Mouse (Mus musculus) limb, embryonic 14.5 days (tissue): Measurements from ENCODE around the gene Tldc2. TPM values are rescaled to one million over a fixed set of nuclear protein-coding genes. Genes with fewer than 3 reads are reported as not detected.
A peak's percentile ranks its signal among the peaks of the same experiment; 100 is the strongest.

Experiments used
- ATAC-seq: fragments of 200-750 bp; cut with Nextera tagmentation; 2 replicates; pipeline ENCODE4 v1.8.0; 2017; ENCODE audit warnings: low read depth, moderate number of reproducible peaks, moderate TSS enrichment; ENCODE audit not compliant: low FRiP score
- DNase-seq: peaks from one replicate; pipeline ENCODE4 v3.0.0-alpha.2; 2015; ENCODE audit warnings: low spot score
- H3K27ac ChIP-seq: fragments of 300-500 bp; sonication (generic); replicated peaks from 2 replicates; pipeline ENCODE4 v1.5.1; 2014; ENCODE audit warnings: low read depth, mild to moderate bottlenecking, low read length, moderate library complexity, mixed read lengths
- H3K27me3 ChIP-seq: fragments of 300-500 bp; sonication (generic); 2 replicates; pipeline ENCODE4 v1.6.1; 2014; ENCODE audit warnings: low read length, mixed read lengths; ENCODE audit not compliant: control insufficient read depth, insufficient read depth
- H3K36me3 ChIP-seq: fragments of 300-500 bp; sonication (generic); 2 replicates; pipeline ENCODE4 v1.6.1; 2014; ENCODE audit warnings: mild to moderate bottlenecking, low read length, moderate library complexity, mixed read lengths; ENCODE audit not compliant: control insufficient read depth, insufficient read depth
- H3K4me1 ChIP-seq: fragments of 300-500 bp; sonication (generic); 2 replicates; pipeline ENCODE4 v1.6.1; 2014; ENCODE audit warnings: antibody characterized with exemption, low read length, mixed read lengths; ENCODE audit not compliant: control insufficient read depth, insufficient read depth
- H3K4me2 ChIP-seq: fragments of 300-500 bp; sonication (generic); replicated peaks from 2 replicates; pipeline ENCODE4 v1.6.1; 2014; ENCODE audit warnings: low read depth, mild to moderate bottlenecking, low read length, moderate library complexity; ENCODE audit not compliant: severe bottlenecking
- H3K4me3 ChIP-seq: fragments of 300-500 bp; sonication (generic); replicated peaks from 2 replicates; pipeline ENCODE4 v1.5.1; 2014; ENCODE audit warnings: low read length
- H3K9ac ChIP-seq: fragments of 300-500 bp; sonication (generic); 2 replicates; pipeline ENCODE4 v1.6.1; 2014; ENCODE audit warnings: mild to moderate bottlenecking, low read depth, low read length, moderate library complexity; ENCODE audit not compliant: severe bottlenecking
- H3K9me3 ChIP-seq: fragments of 300-500 bp; sonication (generic); 2 replicates; pipeline ENCODE4 v1.6.1; 2016; ENCODE audit warnings: low read length; ENCODE audit not compliant: control insufficient read depth
- POLR2A ChIP-seq: fragments of 200-500 bp; IDR thresholded peaks from 2 replicates; pipeline ENCODE4 v1.8.0; 2012; ENCODE audit warnings: inconsistent platforms, mild to moderate bottlenecking, moderate library complexity, borderline replicate concordance; ENCODE audit not compliant: insufficient read depth, insufficient read length; ENCODE audit errors: extremely low read depth
- WGBS: fragments of 180-500 bp; shearing (Covaris S2); extraction: QIAGEN DNeasy Blood & Tissue Kit; methylation state at CpG from one replicate; pipeline ENCODE4 v1.1.7; 2014; 5-methylcytosine and 5-hydroxymethylcytosine counted together
- polyA plus RNA-seq, 2 experiments: library from polyadenylated mRNA; depleted of rRNA in 1 of 2; stranded (reverse) in 1 of 2; unstranded in 1 of 2; fragments of >200 nt; fragmentation: Nextera tagmentation in 1 of 2; extraction: Ambion mirVana in 1 of 2; gene quantifications; 2 replicates each; pipeline versions ENCODE4 v1.2.1 to v1.2.3; 2012 to 2014

The Tldc2 gene
- polyA plus RNA-seq, 2 experiments: not detected

DNA sequence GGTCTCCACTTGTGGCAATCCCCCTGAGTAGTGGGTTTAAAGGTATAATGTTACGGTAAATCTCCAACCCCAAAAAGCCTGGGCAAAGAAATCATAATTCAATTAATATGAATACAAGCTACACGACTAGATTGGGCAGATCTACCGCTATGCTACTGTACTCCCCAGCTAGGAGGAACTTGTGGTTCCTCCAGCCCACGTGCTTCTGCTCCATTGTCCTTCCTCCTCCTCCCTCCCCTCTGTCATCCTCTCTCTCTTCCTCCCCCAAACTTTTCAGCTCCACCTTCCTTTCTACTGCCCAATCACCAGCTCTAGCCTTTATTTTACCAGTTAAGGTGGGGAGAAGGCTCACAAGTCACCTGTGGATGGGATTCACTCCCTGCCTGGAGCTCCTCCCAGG is 21.4 kb downstream of the Tldc2 start:
- 88% methylated on average over 4 of the region's 4 CpGs for WGBS
- Histone ChIP-seq H3K27me3 (no peaks in the 10 kb centered on the region), H3K9me3 (no peaks in the 10 kb centered on the region), H3K4me1 (no peaks in the 10 kb centered on the region), H3K27ac (no peak overlapping the region), H3K4me3 (no peak overlapping the region), H3K36me3 (peaks cover 54% of the 10 kb centered on the region), H3K4me2 (no peak overlapping the region), H3K9ac (no peak overlapping the region)
- DNase-seq: no peak
- no peak for ATAC-seq
- no peak for TF ChIP-seq POLR2A

DNA sequence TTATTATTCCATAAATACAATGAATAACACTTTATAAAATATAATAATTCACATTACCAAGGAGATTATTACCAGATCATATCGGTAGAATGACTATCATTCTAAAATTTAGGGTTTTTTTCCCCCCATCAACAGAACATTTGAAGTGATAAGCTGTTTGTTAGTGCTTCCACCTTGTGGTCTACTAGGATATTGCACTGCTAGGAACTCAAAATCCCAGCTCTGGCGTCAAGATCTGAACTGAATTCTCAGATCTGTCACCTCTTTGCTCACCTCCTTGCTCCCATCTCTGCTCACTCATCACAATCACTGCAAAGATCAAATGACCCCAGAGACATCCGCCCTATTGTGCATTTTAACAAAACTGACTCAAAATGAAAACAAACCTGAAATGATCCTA is 30.1 kb downstream of the Tldc2 start:
- Histone ChIP-seq H3K9me3 (no peaks in the 10 kb centered on the region), H3K4me2 (no peak overlapping the region), H3K9ac (no peak overlapping the region), H3K36me3 (peaks cover 53% of the 10 kb centered on the region), H3K27me3 (no peaks in the 10 kb centered on the region), H3K4me3 (no peak overlapping the region), H3K4me1 (no peaks in the 10 kb centered on the region), H3K27ac (no peak overlapping the region)
- WGBS: 18% methylated on average over 3 of the region's 3 CpGs
- TF ChIP-seq POLR2A: no peak
- ATAC-seq (no peak), DNase-seq (peak; percentile 52)

GRCm38 (mm10) chr2:157118556-157118955 is 31.7 kb downstream of the Tldc2 start:
- H3K9me3 ChIP-seq: no peaks in the 10 kb centered on the region
- H3K4me1 ChIP-seq: no peaks in the 10 kb centered on the region
- H3K9ac ChIP-seq: no peak overlapping the region
- peaks cover 43% of the 10 kb centered on the region for H3K36me3 ChIP-seq
- no peak for TF ChIP-seq POLR2A
- no peak overlapping the region for H3K4me2 ChIP-seq
- H3K27ac ChIP-seq: no peak overlapping the region
- ATAC-seq: no peak
- H3K27me3 ChIP-seq: no peaks in the 10 kb centered on the region
- no peak overlapping the region for H3K4me3 ChIP-seq
- no peak for DNase-seq
- WGBS: 85% methylated on average over 4 of the region's 4 CpGs

GRCm38 (mm10) chr2:157119075-157119474 is 32.2 kb downstream of the Tldc2 start:
- DNase-seq (no peak), ATAC-seq (no peak)
- no peak overlapping the region for H3K4me3 ChIP-seq
- WGBS: 75% methylated on average over 3 of the region's 3 CpGs
- no peak for TF ChIP-seq POLR2A
- no peaks in the 10 kb centered on the region for H3K27me3 ChIP-seq
- peaks cover 38% of the 10 kb centered on the region for H3K36me3 ChIP-seq
- H3K27ac ChIP-seq: no peak overlapping the region
- no peak overlapping the region for H3K4me2 ChIP-seq
- H3K9ac ChIP-seq: no peak overlapping the region
- H3K4me1 ChIP-seq: no peaks in the 10 kb centered on the region
- no peaks in the 10 kb centered on the region for H3K9me3 ChIP-seq

- DNase-seq (no peak), ATAC-seq (no peak)
- H3K27me3 ChIP-seq: no peaks in the 10 kb centered on the region
- no peak overlapping the region for H3K4me3 ChIP-seq
- H3K27ac ChIP-seq: no peak overlapping the region
- H3K36me3 ChIP-seq: peaks cover 35% of the 10 kb centered on the region
- no peaks in the 10 kb centered on the region for H3K9me3 ChIP-seq
- no peak overlapping the region for H3K4me2 ChIP-seq
- WGBS: 90% methylated on average over 8 of the region's 8 CpGs
- H3K9ac ChIP-seq: no peak overlapping the region
- TF ChIP-seq POLR2A: no peak
- H3K4me1 ChIP-seq: no peaks in the 10 kb centered on the region
Observed at GRCm38 (mm10) chr2:157121766-157122165, 34.9 kb downstream of the Tldc2 start.

DNA sequence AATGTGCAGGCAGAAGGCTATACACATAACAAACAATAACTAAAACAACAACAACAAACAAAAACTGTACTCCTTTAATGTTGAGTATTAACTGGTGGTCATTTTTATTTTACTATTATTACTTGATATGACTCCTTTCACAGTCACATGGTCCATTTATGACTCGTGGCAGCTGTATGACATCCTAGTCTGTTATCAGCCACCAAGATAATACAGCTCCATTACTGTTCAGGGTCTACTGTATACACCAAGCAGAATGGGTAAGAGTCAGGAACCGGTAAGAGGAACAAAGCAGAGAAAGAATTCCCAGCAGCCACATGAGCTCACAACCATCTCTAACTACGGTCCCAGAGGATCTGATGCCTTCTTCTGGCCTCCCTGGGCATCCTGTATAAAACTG is 38.4 kb downstream of the Tldc2 start:
- ATAC-seq: no peak
- H3K9me3 ChIP-seq: no peaks in the 10 kb centered on the region
- H3K27me3 ChIP-seq: no peaks in the 10 kb centered on the region
- no peaks in the 10 kb centered on the region for H3K4me1 ChIP-seq
- TF ChIP-seq POLR2A: no peak
- no peak overlapping the region for H3K4me3 ChIP-seq
- no peak for DNase-seq
- no peak overlapping the region for H3K4me2 ChIP-seq
- WGBS: 93% methylated on average over 3 of the region's 3 CpGs
- H3K27ac ChIP-seq: no peak overlapping the region
- peaks cover 28% of the 10 kb centered on the region for H3K36me3 ChIP-seq
- H3K9ac ChIP-seq: no peak overlapping the region
